Mouse (Mus musculus) frontal cortex, adult 2 months (tissue): ENCODE data around the gene Ywhab. TPM values are rescaled to one million over a fixed set of nuclear protein-coding genes. Genes with fewer than 3 reads are reported as not detected.

Experiments
- polyA plus RNA-seq: library from polyadenylated mRNA; depleted of rRNA; stranded (reverse); fragments of >200 nt; gene quantifications from 2 replicates; pipeline ENCODE4 v1.2.3, GENCODE M21; 2012; rRNA removed

Ywhab gene
- polyA plus RNA-seq, 1 experiment: 291 TPM

Other genes starting within 250 kb of the Ywhab start
- 1.4 and 1.6 TPM in 2 replicates for gene Ada, start 244.7 kb upstream of the Ywhab start, polyA plus RNA-seq
- 0.14 and 0.15 TPM in 2 replicates for gene Ccn5, start 174.1 kb upstream of the Ywhab start, polyA plus RNA-seq
- 7.3 TPM in 2 replicates for gene Kcnk15, start 141.3 kb upstream of the Ywhab start, polyA plus RNA-seq
- 28.5 and 32.3 TPM in 2 replicates for gene Rims4, start 76.3 kb upstream of the Ywhab start, polyA plus RNA-seq
- 1.0 and 2.1 TPM in 2 replicates for gene Pabpc1l, start 30.5 kb downstream of the Ywhab start, polyA plus RNA-seq
- gene Stk4, start 75.4 kb downstream of the Ywhab start, polyA plus RNA-seq: 19.8 and 21.3 TPM in 2 replicates
- 82.4 and 90.4 TPM in 2 replicates for gene Tomm34, start 76.2 kb downstream of the Ywhab start, polyA plus RNA-seq
- gene Kcns1, start 176.2 kb downstream of the Ywhab start, polyA plus RNA-seq: 4.9 and 7.1 TPM in 2 replicates
- not detected in 2 replicates for gene Wfdc5, start 187.8 kb downstream of the Ywhab start, polyA plus RNA-seq
- gene Wfdc12, start 195.6 kb downstream of the Ywhab start, polyA plus RNA-seq: not detected in 2 replicates
- gene Wfdc15a, start 205.2 kb downstream of the Ywhab start, polyA plus RNA-seq: not detected in 2 replicates
- 0.38 TPM in 1 of 2 replicates, not detected in the other for gene Wfdc15b, start 226.7 kb downstream of the Ywhab start, polyA plus RNA-seq
- gene Svs2, start 243.5 kb downstream of the Ywhab start, polyA plus RNA-seq: not detected in 2 replicates